Mouse (Mus musculus): Measurements from ENCODE around the gene Mpc1.

- TF ChIP-seq CTCF (IDR thresholded peaks at IDR 0.05; ENCODE audit: low read depth, low read length): no peak
- TF ChIP-seq GATA1 (IDR thresholded peaks at IDR 0.05; ENCODE audit: borderline replicate concordance, low read length): no peak
- no peak for TF ChIP-seq GATA2 (IDR thresholded peaks at IDR 0.05; ENCODE audit: borderline replicate concordance, low read depth, low read length)
These were observed 18.8 kb downstream of the Mpc1 start for GRCm38 (mm10) chr17:8301515-8301914.
